Mouse (Mus musculus): Measurements from ENCODE around the gene Atp2b1.

- TF ChIP-seq CHD2 (IDR thresholded peaks at IDR 0.05; ENCODE audit: low read depth, low read length) (no peak), ZNF384 (IDR thresholded peaks at IDR 0.05; ENCODE audit: low read depth, low read length) (no peak)
Observed at GRCm38 (mm10) chr10:98882587-98882986, 31.6 kb upstream of the Atp2b1 start.

Data from ES-E14 (cell line).